Mouse (Mus musculus): ENCODE results near the gene Ldb3. TPM values are rescaled to one million over a fixed set of nuclear protein-coding genes. Genes with fewer than 3 reads are reported as not detected.

Gene Ldb3
- total and polyA plus RNA-seq, 2 experiments from 2014 or later, result 376 to 526 TPM

GRCm38 (mm10) chr14:34489928-34490327 is 98.6 kb downstream of the Ldb3 start:
- no peaks in the 10 kb centered on the region for H3K27me3 ChIP-seq (ENCODE audit: control insufficient read depth, insufficient read depth, low read length)
- no peak for DNase-seq (ENCODE audit: low spot score)
- no peak overlapping the region for H3K4me3 ChIP-seq (ENCODE audit: low read depth, low read length)
- H3K36me3 ChIP-seq (replicated peaks; ENCODE audit: control insufficient read depth, insufficient read depth, low read length), result no peaks in the 10 kb centered on the region
- WGBS, result 3% methylated on average over 2 of the region's 2 CpGs
- peak; percentile 57; the same call in 1 of the 2 replicates for ATAC-seq (ENCODE audit: insufficient read depth, low read depth)
- peak overlapping the region; percentile 15; the same call in 1 of the 2 replicates for H3K4me2 ChIP-seq (ENCODE audit: low read depth, low read length)
- no peaks in the 10 kb centered on the region for H3K9me3 ChIP-seq (replicated peaks; ENCODE audit: control insufficient read depth, low read length)
- no peak overlapping the region for H3K9ac ChIP-seq (replicated peaks; ENCODE audit: low read depth, low read length)
- TF ChIP-seq CTCF (IDR thresholded peaks at IDR 0.05; ENCODE audit: low read depth) (no peak), EP300 (IDR thresholded peaks at IDR 0.05; ENCODE audit: low read depth) (no peak)
- peak overlapping the region; percentile 73 for H3K27ac ChIP-seq (ENCODE audit: low read depth)
- H3K4me1 ChIP-seq (ENCODE audit: control insufficient read depth, insufficient read depth), result peaks cover 44% of the 10 kb centered on the region

GRCm38 (mm10) chr14:34486169-34486568 is 102.3 kb downstream of the Ldb3 start:
- no peak overlapping the region for H3K9ac ChIP-seq (replicated peaks; ENCODE audit: low read depth, low read length)
- H3K27me3 ChIP-seq (ENCODE audit: control insufficient read depth, insufficient read depth, low read length), result no peaks in the 10 kb centered on the region
- TF ChIP-seq CTCF (IDR thresholded peaks at IDR 0.05; ENCODE audit: low read depth), result peak; percentile 42
- no peak for TF ChIP-seq EP300 (IDR thresholded peaks at IDR 0.05; ENCODE audit: low read depth)
- no peaks in the 10 kb centered on the region for H3K9me3 ChIP-seq (replicated peaks; ENCODE audit: control insufficient read depth, low read length)
- WGBS, result 32% methylated on average over 8 of the region's 8 CpGs
- DNase-seq (ENCODE audit: low spot score) (peak; percentile 58), ATAC-seq (ENCODE audit: insufficient read depth, low read depth) (peak; percentile 55; the same call in 1 of the 2 replicates)
- H3K36me3 ChIP-seq (replicated peaks; ENCODE audit: control insufficient read depth, insufficient read depth, low read length), result no peaks in the 10 kb centered on the region
- H3K4me1 ChIP-seq (ENCODE audit: control insufficient read depth, insufficient read depth), result peaks cover 52% of the 10 kb centered on the region
- H3K27ac ChIP-seq (ENCODE audit: low read depth), result peak overlapping the region; percentile 39
- H3K4me3 ChIP-seq (ENCODE audit: low read depth, low read length), result no peak overlapping the region
- H3K4me2 ChIP-seq (ENCODE audit: low read depth, low read length), result no peak overlapping the region

GRCm38 (mm10) chr14:34483469-34484341 is 104.8 kb downstream of the Ldb3 start:
- peak overlapping the region; percentile 75 for H3K27ac ChIP-seq (ENCODE audit: low read depth)
- DNase-seq (ENCODE audit: low spot score) (peak; percentile 54), ATAC-seq (ENCODE audit: insufficient read depth, low read depth) (peak; percentile 80)
- no peaks in the 10 kb centered on the region for H3K36me3 ChIP-seq (replicated peaks; ENCODE audit: control insufficient read depth, insufficient read depth, low read length)
- H3K4me2 ChIP-seq (ENCODE audit: low read depth, low read length), result peak overlapping the region; percentile 7; the same call in 1 of the 2 replicates
- 34% methylated on average over 6 of the region's 6 CpGs for WGBS
- H3K9ac ChIP-seq (replicated peaks; ENCODE audit: low read depth, low read length), result no peak overlapping the region
- no peaks in the 10 kb centered on the region for H3K9me3 ChIP-seq (replicated peaks; ENCODE audit: control insufficient read depth, low read length)
- H3K27me3 ChIP-seq (ENCODE audit: control insufficient read depth, insufficient read depth, low read length), result no peaks in the 10 kb centered on the region
- H3K4me1 ChIP-seq (ENCODE audit: control insufficient read depth, insufficient read depth), result peaks cover 33% of the 10 kb centered on the region
- TF ChIP-seq EP300 (IDR thresholded peaks at IDR 0.05; ENCODE audit: low read depth), result no peak
- TF ChIP-seq CTCF (IDR thresholded peaks at IDR 0.05; ENCODE audit: low read depth), result no peak
- no peak overlapping the region for H3K4me3 ChIP-seq (ENCODE audit: low read depth, low read length)

Other genes starting within 250 kb of the Ldb3 start
- gene Fam25c, start 233.2 kb downstream of the Ldb3 start, total RNA-seq (2014; rRNA removed; ENCODE audit: low replicate concordance), result not detected in 2 replicates
- not detected in 2 replicates for gene Fam25c, start 233.2 kb downstream of the Ldb3 start, polyA plus RNA-seq (2015; fragmentation: Nextera tagmentation; extraction: Ambion mirVana)
- gene Sncg, start 213.9 kb downstream of the Ldb3 start, total RNA-seq (2014; rRNA removed; ENCODE audit: low replicate concordance), result 0.31 and 3.1 TPM in 2 replicates
- gene Sncg, start 213.9 kb downstream of the Ldb3 start, polyA plus RNA-seq (2015; fragmentation: Nextera tagmentation; extraction: Ambion mirVana), result 0.92 and 1.7 TPM in 2 replicates
- 41.7 and 85.7 TPM in 2 replicates for gene Mmrn2, start 213.2 kb downstream of the Ldb3 start, total RNA-seq (2014; rRNA removed; ENCODE audit: low replicate concordance)
- 18.7 and 20.4 TPM in 2 replicates for gene Mmrn2, start 213.2 kb downstream of the Ldb3 start, polyA plus RNA-seq (2015; fragmentation: Nextera tagmentation; extraction: Ambion mirVana)
- 99.5 and 130 TPM in 2 replicates for gene Bmpr1a, start 85.3 kb downstream of the Ldb3 start, total RNA-seq (2014; rRNA removed; ENCODE audit: low replicate concordance)
- gene Bmpr1a, start 85.3 kb downstream of the Ldb3 start, polyA plus RNA-seq (2015; fragmentation: Nextera tagmentation; extraction: Ambion mirVana), result 37.2 and 38.6 TPM in 2 replicates
- gene 9230112D13Rik, start 65.9 kb downstream of the Ldb3 start, total RNA-seq (2014; rRNA removed; ENCODE audit: low replicate concordance), result not detected in 2 replicates
- gene 9230112D13Rik, start 65.9 kb downstream of the Ldb3 start, polyA plus RNA-seq (2015; fragmentation: Nextera tagmentation; extraction: Ambion mirVana), result not detected in 2 replicates
- gene Opn4, start 11.5 kb upstream of the Ldb3 start, total RNA-seq (2014; rRNA removed; ENCODE audit: low replicate concordance), result 5.9 and 8.6 TPM in 2 replicates
- gene Opn4, start 11.5 kb upstream of the Ldb3 start, polyA plus RNA-seq (2015; fragmentation: Nextera tagmentation; extraction: Ambion mirVana), result 8.4 and 8.7 TPM in 2 replicates
- 17.1 and 25.2 TPM in 2 replicates for gene Wapl, start 85.2 kb upstream of the Ldb3 start, total RNA-seq (2014; rRNA removed; ENCODE audit: low replicate concordance)
- gene Wapl, start 85.2 kb upstream of the Ldb3 start, polyA plus RNA-seq (2015; fragmentation: Nextera tagmentation; extraction: Ambion mirVana), result 10.2 and 10.8 TPM in 2 replicates
- 0.54 TPM in 1 of 2 replicates, not detected in the other for gene Grid1, start 231.4 kb upstream of the Ldb3 start, total RNA-seq (2014; rRNA removed; ENCODE audit: low replicate concordance)
- gene Grid1, start 231.4 kb upstream of the Ldb3 start, polyA plus RNA-seq (2015; fragmentation: Nextera tagmentation; extraction: Ambion mirVana), result 0.03 and 0.05 TPM in 2 replicates